Mouse (Mus musculus) embryonic facial prominence, embryonic 10.5 days (tissue): Measurements from ENCODE around the gene Adgre1. TPM values are rescaled to one million over a fixed set of nuclear protein-coding genes. Genes with fewer than 3 reads are reported as not detected.

Source experiments
- DNase-seq: peaks from one replicate; pipeline ENCODE4 v3.0.0-alpha.2; 2017; ENCODE audit warnings: low spot score
- H3K27ac ChIP-seq: fragments of 300-500 bp; sonication (generic); replicated peaks from 2 replicates; pipeline ENCODE4 v1.5.1; 2016; ENCODE audit warnings: mild to moderate bottlenecking
- H3K27me3 ChIP-seq: fragments of 300-500 bp; sonication (generic); replicated peaks from 2 replicates; pipeline ENCODE4 v1.6.1; 2016; ENCODE audit warnings: low read depth, mild to moderate bottlenecking; ENCODE audit not compliant: poor library complexity, severe bottlenecking
- H3K36me3 ChIP-seq: fragments of 300-500 bp; sonication (generic); replicated peaks from 2 replicates; pipeline ENCODE4 v1.6.1; 2016; ENCODE audit warnings: mild to moderate bottlenecking, moderate library complexity
- H3K4me1 ChIP-seq: fragments of 300-500 bp; sonication (generic); 2 replicates; pipeline ENCODE4 v1.6.1; 2016
- H3K4me3 ChIP-seq: fragments of 300-500 bp; sonication (generic); 2 replicates; pipeline ENCODE4 v1.5.1; 2016; ENCODE audit warnings: mild to moderate bottlenecking, moderate library complexity
- H3K9me3 ChIP-seq: fragments of 300-500 bp; sonication (generic); 2 replicates; pipeline ENCODE4 v1.6.1; 2016; ENCODE audit warnings: mild to moderate bottlenecking
- WGBS: fragments of 180-500 bp; shearing (Covaris S2); methylation state at CpG from one replicate; pipeline ENCODE4 v1.1.7; 2016; 5-methylcytosine and 5-hydroxymethylcytosine counted together
- polyA plus RNA-seq: library from polyadenylated mRNA; unstranded; fragments of >200 nt; fragmentation: Nextera tagmentation; extraction: Ambion mirVana; gene quantifications from 2 replicates; pipeline ENCODE4 v1.2.1, GENCODE M21; 2016

Adgre1 gene
- polyA plus RNA-seq, 1 experiment from 2014 or later = 1.9 TPM

DNA sequence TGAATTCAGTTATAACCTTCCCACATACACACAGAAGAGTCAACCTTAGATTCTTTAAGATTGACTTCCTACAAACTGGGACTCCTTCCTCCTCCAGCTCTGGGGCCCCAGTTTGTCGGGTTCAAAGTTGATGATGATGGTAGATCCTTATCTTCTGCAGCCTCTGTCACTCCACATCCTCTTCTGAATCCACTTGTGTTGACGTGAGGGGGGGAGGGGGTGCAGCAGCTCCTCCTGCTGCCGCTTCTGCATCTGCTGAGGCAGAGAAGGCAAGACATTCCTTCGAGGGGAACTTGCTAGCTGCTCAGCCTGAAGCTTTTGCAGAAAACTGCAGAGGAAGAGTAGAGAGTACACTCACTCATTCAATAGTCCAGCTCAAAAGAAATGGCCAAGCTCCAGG, 16.9 kb upstream of the Adgre1 start:
- H3K27ac ChIP-seq = no peak overlapping the region
- H3K4me3 ChIP-seq = no peak overlapping the region
- no peaks in the 10 kb centered on the region for H3K36me3 ChIP-seq
- 77% methylated on average over 4 of the region's 4 CpGs for WGBS
- H3K9me3 ChIP-seq = no peaks in the 10 kb centered on the region
- H3K4me1 ChIP-seq = 0 out of 2 replicates have a peak, but pooled peaks cover 2% of the 10 kb centered on the region
- no peaks in the 10 kb centered on the region for H3K27me3 ChIP-seq
- no peak for DNase-seq

DNA sequence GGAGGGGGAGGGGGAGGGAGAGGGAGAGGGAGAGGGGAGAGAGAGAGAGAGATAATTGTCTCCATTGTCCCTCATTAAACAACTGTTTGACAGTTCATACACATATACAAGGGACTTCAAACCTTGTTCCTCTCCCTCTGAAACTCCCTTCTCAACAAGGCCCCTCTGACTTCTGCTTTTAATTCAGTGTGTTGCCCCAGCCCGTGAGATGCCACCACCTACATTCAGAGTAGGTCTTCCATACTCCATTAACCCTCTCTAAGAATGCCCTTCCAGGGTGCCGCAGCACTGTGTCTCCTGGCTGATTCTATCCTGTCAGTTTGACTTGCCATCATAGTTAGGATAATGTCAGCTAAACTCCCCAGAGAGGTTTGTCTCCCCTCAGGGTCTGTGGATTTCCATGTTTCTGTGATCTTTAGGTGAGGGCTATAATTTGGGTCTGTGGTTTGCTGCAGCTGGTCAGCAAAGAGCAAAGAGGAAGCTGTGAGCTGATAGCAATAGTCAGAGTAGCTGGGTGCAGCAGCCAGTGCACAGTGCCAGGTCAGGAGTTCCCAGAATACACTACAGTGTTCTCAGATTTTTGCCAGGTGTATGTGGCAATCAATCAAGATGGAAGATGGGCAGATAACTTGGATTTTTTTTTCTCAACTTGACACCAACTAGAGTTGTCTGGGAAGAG, 14.3 kb upstream of the Adgre1 start:
- Histone ChIP-seq H3K27me3 (no peaks in the 10 kb centered on the region), H3K4me1 (0 out of 2 replicates have a peak, but pooled peaks cover under 1% of the 10 kb centered on the region), H3K9me3 (no peaks in the 10 kb centered on the region), H3K36me3 (no peaks in the 10 kb centered on the region), H3K27ac (no peak overlapping the region), H3K4me3 (no peak overlapping the region)
- WGBS = 67% methylated on average over 2 of the region's 2 CpGs
- DNase-seq = no peak

DNA sequence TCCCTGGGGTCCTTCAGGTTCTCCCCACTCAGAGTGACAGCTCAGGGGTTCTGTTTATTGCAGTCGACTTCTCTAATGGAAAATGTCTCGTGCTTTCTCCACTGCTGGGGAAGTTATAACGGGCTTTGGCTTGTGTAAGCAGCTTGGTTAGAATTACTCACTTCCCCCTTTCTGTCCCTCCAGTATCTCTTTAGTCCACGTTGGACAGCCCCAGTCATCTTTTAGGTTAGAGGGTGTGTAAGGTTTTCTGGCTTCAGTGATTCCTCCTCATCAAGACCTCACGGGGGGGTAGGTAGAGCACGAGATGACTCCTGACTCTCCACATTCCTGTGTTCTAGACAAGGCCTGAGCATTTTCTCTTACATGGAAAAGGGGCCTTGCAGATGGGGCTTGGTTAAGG, 11.5 kb upstream of the Adgre1 start:
- WGBS = 75% methylated on average over 6 of the region's 6 CpGs
- DNase-seq = no peak
- no peaks in the 10 kb centered on the region for H3K36me3 ChIP-seq
- H3K9me3 ChIP-seq = no peaks in the 10 kb centered on the region
- H3K4me1 ChIP-seq = no peaks in the 10 kb centered on the region
- no peak overlapping the region for H3K4me3 ChIP-seq
- no peak overlapping the region for H3K27ac ChIP-seq
- H3K27me3 ChIP-seq = no peaks in the 10 kb centered on the region

DNA sequence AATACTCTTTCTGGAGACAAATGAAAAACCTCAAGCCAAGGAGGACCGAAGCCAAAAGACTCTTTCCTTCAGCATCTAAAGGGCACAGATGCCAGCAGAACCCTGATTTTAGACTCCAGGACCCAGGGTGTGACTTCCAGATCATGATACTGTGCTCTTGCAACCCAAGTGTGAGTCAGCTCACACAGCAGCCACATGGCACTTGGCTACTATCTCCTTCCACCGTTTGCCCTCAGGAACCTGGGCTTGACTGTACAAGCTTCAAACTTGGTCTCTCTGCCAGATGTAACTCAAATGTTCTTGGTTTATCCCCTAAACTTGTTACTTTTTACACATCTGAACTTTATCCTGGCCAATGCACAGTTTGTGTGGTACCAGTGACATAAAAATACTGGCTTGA, 10.7 kb upstream of the Adgre1 start:
- Histone ChIP-seq H3K27me3 (no peaks in the 10 kb centered on the region), H3K4me1 (no peaks in the 10 kb centered on the region), H3K36me3 (no peaks in the 10 kb centered on the region), H3K9me3 (no peaks in the 10 kb centered on the region), H3K4me3 (no peak overlapping the region), H3K27ac (no peak overlapping the region)
- 89% methylated on average over 2 of the region's 2 CpGs for WGBS
- no peak for DNase-seq

DNA sequence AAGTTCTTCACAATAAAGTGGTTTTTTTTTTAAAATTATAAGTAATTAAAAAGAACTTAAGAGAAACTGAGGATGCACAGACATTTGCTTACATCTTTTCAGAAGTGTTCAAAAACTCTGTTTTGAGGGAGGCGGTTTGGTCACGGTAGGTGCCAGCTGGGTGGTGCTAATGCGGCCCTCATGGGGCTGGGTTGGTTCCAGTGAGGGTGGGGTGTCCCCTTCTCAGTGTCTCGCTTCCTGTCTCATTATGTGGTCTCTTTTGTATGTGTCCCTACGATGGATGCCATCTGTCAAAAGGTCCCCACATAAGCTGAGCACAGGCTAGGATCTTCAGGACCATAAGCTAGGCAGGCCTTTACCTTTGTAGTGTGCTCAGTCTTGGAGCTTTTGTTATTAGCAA, 9.4 kb upstream of the Adgre1 start:
- Histone ChIP-seq H3K4me3 (no peak overlapping the region), H3K27me3 (no peaks in the 10 kb centered on the region), H3K4me1 (no peaks in the 10 kb centered on the region), H3K9me3 (no peaks in the 10 kb centered on the region), H3K27ac (no peak overlapping the region), H3K36me3 (no peaks in the 10 kb centered on the region)
- WGBS = 76% methylated on average over 5 of the region's 5 CpGs
- DNase-seq = no peak

DNA sequence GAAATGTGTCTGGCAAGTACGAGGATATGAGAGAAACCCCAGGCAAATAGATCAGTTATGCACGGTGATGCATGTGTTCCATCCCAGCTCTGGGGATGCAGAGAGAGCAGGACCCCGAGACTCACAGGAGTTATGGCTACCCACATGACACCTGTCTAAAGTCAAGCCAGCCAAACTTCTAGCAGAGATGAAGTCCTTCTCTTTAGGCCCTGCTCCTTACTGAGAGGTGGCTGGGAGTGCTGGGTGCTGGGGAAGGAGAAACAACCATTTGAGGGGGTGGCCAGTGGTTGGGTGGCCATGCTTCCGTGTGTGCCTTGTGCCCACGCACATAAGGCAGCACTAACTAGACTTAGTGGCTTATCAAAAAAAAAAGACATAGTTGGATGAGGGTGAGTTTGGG, 8.3 kb upstream of the Adgre1 start:
- 87% methylated on average over 5 of the region's 5 CpGs for whole genome bisulfite sequencing
- Histone ChIP-seq H3K9me3 (no peaks in the 10 kb centered on the region), H3K4me3 (no peak overlapping the region), H3K36me3 (no peaks in the 10 kb centered on the region), H3K4me1 (no peaks in the 10 kb centered on the region), H3K27ac (no peak overlapping the region), H3K27me3 (no peaks in the 10 kb centered on the region)
- DNase-seq = no peak

DNA sequence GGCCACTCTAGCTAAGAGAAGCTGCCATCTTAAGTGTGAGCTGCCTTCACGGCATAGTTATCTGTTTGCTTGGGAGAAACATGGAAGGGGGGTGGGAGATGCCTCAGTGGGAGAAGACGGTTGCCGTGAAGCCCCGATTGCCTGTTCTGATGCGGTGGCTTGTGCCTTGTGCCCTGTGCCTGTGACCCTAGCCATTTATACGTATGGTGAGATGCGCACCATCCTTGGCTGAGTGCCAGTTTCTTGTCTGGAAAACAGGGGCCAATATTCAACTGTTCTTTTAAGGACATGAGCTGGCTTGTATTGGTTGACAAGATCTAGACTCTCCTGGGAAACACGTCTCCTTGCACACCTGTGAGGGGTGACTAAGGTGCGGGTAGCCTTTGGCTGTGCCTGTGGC, 7.4 kb upstream of the Adgre1 start:
- Histone ChIP-seq H3K27me3 (no peaks in the 10 kb centered on the region), H3K9me3 (no peaks in the 10 kb centered on the region), H3K27ac (no peak overlapping the region), H3K36me3 (no peaks in the 10 kb centered on the region), H3K4me1 (no peaks in the 10 kb centered on the region), H3K4me3 (no peak overlapping the region)
- WGBS = 95% methylated on average over 9 of the region's 9 CpGs
- DNase-seq = no peak

DNA sequence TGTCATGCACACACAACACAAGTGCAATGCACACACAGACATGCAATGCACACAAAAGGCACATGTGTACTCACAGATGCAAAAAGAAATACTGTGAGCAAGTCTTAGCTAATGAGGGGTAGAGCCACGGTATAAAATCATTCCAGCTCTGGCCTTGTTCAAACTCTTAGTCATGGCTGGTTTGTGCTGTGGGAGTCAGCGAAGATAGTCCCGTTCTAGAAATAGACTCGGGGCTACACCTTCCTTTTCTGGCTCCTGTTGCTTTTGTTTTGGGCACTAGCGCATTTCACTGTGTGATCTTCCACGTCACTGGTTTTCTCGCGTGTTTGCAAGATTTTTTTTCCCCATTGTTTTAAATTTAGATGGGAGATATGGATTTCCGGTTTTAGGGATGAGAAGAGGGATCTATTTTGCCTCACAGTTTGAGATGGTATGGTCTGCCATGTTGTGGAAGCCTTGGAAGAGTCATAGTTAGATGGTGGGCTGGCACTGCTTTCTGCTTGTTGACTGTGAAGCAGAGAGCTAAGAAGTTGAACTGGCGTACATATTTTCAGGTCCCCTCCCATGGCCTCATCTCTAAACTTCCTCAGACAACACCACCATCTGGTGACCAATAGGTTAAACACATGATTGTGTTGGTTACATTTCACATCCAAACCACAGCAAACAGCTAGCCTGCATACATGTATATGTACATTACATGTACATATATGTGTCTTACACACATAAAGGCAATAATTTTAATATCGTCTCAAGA, 1.2 kb downstream of the Adgre1 start:
- no peak for DNase-seq
- H3K4me1 ChIP-seq = no peaks in the 10 kb centered on the region
- no peaks in the 10 kb centered on the region for H3K27me3 ChIP-seq
- H3K27ac ChIP-seq = no peak overlapping the region
- H3K9me3 ChIP-seq = no peaks in the 10 kb centered on the region
- no peak overlapping the region for H3K4me3 ChIP-seq
- 89% methylated on average over 11 of the region's 11 CpGs for WGBS
- no peaks in the 10 kb centered on the region for H3K36me3 ChIP-seq

Other genes starting within 250 kb of the Adgre1 start
- gene Cd70, start 208.9 kb upstream of the Adgre1 start, polyA plus RNA-seq = not detected in 2 replicates
- gene Tnfsf14, start 164.5 kb upstream of the Adgre1 start, polyA plus RNA-seq = 0.08 TPM in 1 of 2 replicates, not detected in the other
- 0.30 and 0.32 TPM in 2 replicates for gene C3, start 130.6 kb upstream of the Adgre1 start, polyA plus RNA-seq
- gene Gpr108, start 110.2 kb upstream of the Adgre1 start, polyA plus RNA-seq = 24.9 and 25.7 TPM in 2 replicates
- 37.4 and 42.2 TPM in 2 replicates for gene Trip10, start 109.2 kb upstream of the Adgre1 start, polyA plus RNA-seq
- gene Vav1, start 79.6 kb upstream of the Adgre1 start, polyA plus RNA-seq = 1.4 and 1.6 TPM in 2 replicates
- gene Vmn2r120, start 186.8 kb downstream of the Adgre1 start, polyA plus RNA-seq = not detected in 2 replicates